In the genomic region with DNA sequence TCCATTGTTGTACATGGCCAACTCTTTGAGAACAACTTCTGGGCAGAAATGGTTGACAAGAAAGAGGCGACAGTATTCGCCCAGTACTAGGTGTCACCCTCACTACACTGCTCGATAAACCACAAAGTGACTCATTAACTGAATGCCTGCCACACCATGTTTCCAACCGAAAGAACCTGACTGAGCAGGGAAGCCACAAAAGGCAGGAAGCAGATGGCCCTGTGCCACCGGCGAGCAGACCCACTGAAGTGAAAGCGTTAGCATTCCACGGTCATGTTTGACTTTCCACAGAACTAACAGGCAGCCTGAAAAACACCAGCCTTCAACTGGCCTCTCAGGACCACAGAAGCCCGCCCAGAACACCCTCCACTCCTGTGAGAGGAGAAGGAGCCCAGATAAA, we compare ENCODE assay signal across 11 mouse cellular contexts. TPM values are rescaled to one million over a fixed set of nuclear protein-coding genes. Genes with fewer than 3 reads are reported as not detected.
DNase-seq lines count a peak whose midpoint lies in the region; ATAC-seq and TF ChIP-seq lines count a peak whose summit lies in the region.
"Had no signal": no experiment of that assay in that cellular context is flagged by ENCODE, and none has a peak within 500 bp of the region (broad histone marks: within the 10 kb centered on the region; RNA-seq: fewer than 3 reads in every experiment).

No protein-coding gene starts in this region.

- H3K4me2 ChIP-seq in lung, embryonic 15.5 days: no peak overlapping the region
- H3K4me2 ChIP-seq in stomach, embryonic 16.5 days (ENCODE audit: low read depth, low read length): no peak overlapping the region
- H3K4me2 ChIP-seq in midbrain, embryonic 14.5 days (ENCODE audit: low read length): no peak overlapping the region
- H3K4me2 ChIP-seq: heart, embryonic 11.5 days had no signal

- no peak for ATAC-seq in lung, embryonic 15.5 days (ENCODE audit: borderline replicate concordance, extremely low read depth, low FRiP score, low TSS enrichment)
- ATAC-seq in stomach, embryonic 16.5 days (ENCODE audit: insufficient read depth, low FRiP score): no peak
- no peak for ATAC-seq in midbrain, embryonic 14.5 days (ENCODE audit: low FRiP score, low TSS enrichment)

- H3K27ac ChIP-seq in thymus, adult 2 months (ENCODE audit: control insufficient read depth, insufficient read depth, low read length): peak overlapping the region; percentile 55; the same call in 1 of the 2 replicates
- H3K27ac ChIP-seq in lung, embryonic 15.5 days: peak overlapping the region; percentile 76
- peak overlapping the region; percentile 86 for H3K27ac ChIP-seq in stomach, embryonic 16.5 days (ENCODE audit: low read length)
- no peak overlapping the region for H3K27ac ChIP-seq in midbrain, embryonic 14.5 days (replicated peaks; ENCODE audit: low read depth, low read length)
- no peak overlapping the region for H3K27ac ChIP-seq in cerebellum, adult 2 months (ENCODE audit: insufficient read depth, low read length)

- no peak for TF ChIP-seq POLR2A in thymus, adult 2 months (IDR thresholded peaks at IDR 0.05; ENCODE audit: control insufficient read depth, extremely low read depth, insufficient read depth, low read length, poor library complexity)
- no peak for TF ChIP-seq POLR2A in cerebellum, adult 2 months (IDR thresholded peaks at IDR 0.05; ENCODE audit: borderline replicate concordance, insufficient read depth, low read length)

- WGBS in thymus, adult 2 months: 5% methylated on average over 9 of the region's 9 CpGs
- 61% methylated on average over 9 of the region's 9 CpGs for WGBS in lung, embryonic 15.5 days
- WGBS in stomach, embryonic 16.5 days: 60% methylated on average over 9 of the region's 9 CpGs
- WGBS in midbrain, embryonic 14.5 days: 90% methylated on average over 9 of the region's 9 CpGs
- WGBS in cerebellum, adult 2 months: 43% methylated on average over 9 of the region's 9 CpGs

- H3K4me3 ChIP-seq in thymus, adult 2 months (ENCODE audit: control insufficient read depth, insufficient read depth, low read length): no peak overlapping the region
- H3K4me3 ChIP-seq in lung, embryonic 15.5 days: no peak overlapping the region
- H3K4me3 ChIP-seq in stomach, embryonic 16.5 days (replicated peaks; ENCODE audit: low read length): no peak overlapping the region
- H3K4me3 ChIP-seq in midbrain, embryonic 14.5 days (replicated peaks; ENCODE audit: low read depth, low read length): no peak overlapping the region
- H3K4me3 ChIP-seq in cerebellum, adult 2 months (replicated peaks; ENCODE audit: insufficient read depth, low read depth, low read length): no peak overlapping the region
- H3K4me3 ChIP-seq: erythroblast, embryonic 14.5 days had no signal

- DNase-seq in thymus, adult 2 months: no peak
- no peak for DNase-seq in thymus, postnatal 4 days
- DNase-seq in induced T-regulatory cell, adult 2 months (ENCODE audit: low read depth): peak; percentile 86
- DNase-seq in midbrain, embryonic 14.5 days: no peak
- DNase-seq in layer of hippocampus, adult 18-20 months (ENCODE audit: low spot score in 2 of 2): no peak
- DNase-seq in cerebellum, adult 2 months: no peak

- TF ChIP-seq CTCF in thymus, adult 2 months (IDR thresholded peaks at IDR 0.05; ENCODE audit: borderline replicate concordance, control insufficient read depth, extremely low read depth, insufficient read depth, low read length, poor library complexity): no peak
- no peak for TF ChIP-seq CTCF in cerebellum, adult 2 months (IDR thresholded peaks at IDR 0.05; ENCODE audit: borderline replicate concordance, insufficient read depth, low read depth, low read length)

- peaks cover 42% of the 10 kb centered on the region for H3K4me1 ChIP-seq in thymus, adult 2 months (replicated peaks; ENCODE audit: control insufficient read depth, insufficient read depth, low read length)
- H3K4me1 ChIP-seq in lung, embryonic 15.5 days: peaks cover 14% of the 10 kb centered on the region
- H3K4me1 ChIP-seq in stomach, embryonic 16.5 days (ENCODE audit: control insufficient read depth, insufficient read depth, low read length): peaks cover 5% of the 10 kb centered on the region; the same call in 1 of the 2 replicates
- H3K4me1 ChIP-seq in midbrain, embryonic 14.5 days (ENCODE audit: control insufficient read depth, insufficient read depth, low read length): no peaks in the 10 kb centered on the region
- H3K4me1 ChIP-seq in cerebellum, adult 2 months (ENCODE audit: control insufficient read depth, insufficient read depth, low read length): no peaks in the 10 kb centered on the region; the same call in 1 of the 2 replicates

- no peaks in the 10 kb centered on the region for H3K27me3 ChIP-seq in thymus, adult 2 months (ENCODE audit: control insufficient read depth, insufficient read depth, low read length)
- no peaks in the 10 kb centered on the region for H3K27me3 ChIP-seq in lung, embryonic 15.5 days
- no peaks in the 10 kb centered on the region for H3K27me3 ChIP-seq in stomach, embryonic 16.5 days (ENCODE audit: control insufficient read depth, insufficient read depth, low read length)
- H3K27me3 ChIP-seq in midbrain, embryonic 14.5 days (ENCODE audit: control insufficient read depth, insufficient read depth, low read length): no peaks in the 10 kb centered on the region
- H3K27me3 ChIP-seq in cerebellum, adult 2 months (ENCODE audit: control insufficient read depth, insufficient read depth, low read length): no peaks in the 10 kb centered on the region

- H3K36me3 ChIP-seq in thymus, adult 2 months (ENCODE audit: control insufficient read depth, insufficient read depth, low read length): peaks cover 43% of the 10 kb centered on the region
- H3K36me3 ChIP-seq in lung, embryonic 15.5 days: peaks cover 85% of the 10 kb centered on the region
- H3K36me3 ChIP-seq in stomach, embryonic 16.5 days (ENCODE audit: control insufficient read depth, insufficient read depth, low read length): peaks cover 48% of the 10 kb centered on the region
- H3K36me3 ChIP-seq in midbrain, embryonic 14.5 days (ENCODE audit: control insufficient read depth, insufficient read depth, low read length): peaks cover 87% of the 10 kb centered on the region

- H3K9ac ChIP-seq in lung, embryonic 15.5 days: no peak overlapping the region
- no peak overlapping the region; the same call in 1 of the 2 replicates for H3K9ac ChIP-seq in stomach, embryonic 16.5 days (ENCODE audit: low read length)
- no peak overlapping the region for H3K9ac ChIP-seq in midbrain, embryonic 14.5 days (replicated peaks; ENCODE audit: low read length)

- H3K9me3 ChIP-seq in lung, embryonic 15.5 days: no peaks in the 10 kb centered on the region
- H3K9me3 ChIP-seq in stomach, embryonic 16.5 days (replicated peaks; ENCODE audit: control insufficient read depth, low read length): no peaks in the 10 kb centered on the region
- no peaks in the 10 kb centered on the region for H3K9me3 ChIP-seq in midbrain, embryonic 14.5 days (ENCODE audit: control insufficient read depth, low read length)

RNA-seq across cellular contexts. Expression of a gene that starts 16.8 kb away (rescaled TPM):
- 3.2 and 3.7 TPM in 2 replicates for polyA plus RNA-seq in thymus, adult 2 months (2012; rRNA removed)
- 5.8 and 6.4 TPM in 2 replicates for polyA plus RNA-seq in lung, embryonic 15.5 days (2015; fragmentation: Nextera tagmentation; extraction: Ambion mirVana)
- polyA plus RNA-seq in stomach, embryonic 16.5 days (2015; fragmentation: Nextera tagmentation; extraction: Ambion mirVana): 19.2 and 23.5 TPM in 2 replicates
- polyA plus RNA-seq in midbrain, embryonic 14.5 days (2014; fragmentation: Nextera tagmentation; extraction: Ambion mirVana): 0.36 and 0.43 TPM in 2 replicates
- total RNA-seq in layer of hippocampus, adult 18-20 months (2021): under 1 TPM; 0.61 to 0.74 TPM
- 1.2 and 1.6 TPM in 2 replicates for polyA plus RNA-seq in cerebellum, adult 2 months (2012; rRNA removed)

RNA-seq across cellular contexts. Expression of a gene that starts 19.4 kb away (rescaled TPM):
- 69.1 and 72.0 TPM in 2 replicates for polyA plus RNA-seq in thymus, adult 2 months (2012; rRNA removed)
- polyA plus RNA-seq in lung, embryonic 15.5 days (2015; fragmentation: Nextera tagmentation; extraction: Ambion mirVana): 89.8 and 95.4 TPM in 2 replicates
- 85.5 and 89.4 TPM in 2 replicates for polyA plus RNA-seq in stomach, embryonic 16.5 days (2015; fragmentation: Nextera tagmentation; extraction: Ambion mirVana)
- polyA plus RNA-seq in midbrain, embryonic 14.5 days (2014; fragmentation: Nextera tagmentation; extraction: Ambion mirVana): 49.5 and 57.1 TPM in 2 replicates
- 10 to 100 TPM; 69.4 to 71.3 TPM for total RNA-seq in layer of hippocampus, adult 18-20 months (2021)
- polyA plus RNA-seq in cerebellum, adult 2 months (2012; rRNA removed): 76.4 and 79.2 TPM in 2 replicates

RNA-seq across cellular contexts. Expression of a gene that starts 26.1 kb away (rescaled TPM):
- 0.59 and 1.1 TPM in 2 replicates for polyA plus RNA-seq in thymus, adult 2 months (2012; rRNA removed)
- 0.07 and 0.24 TPM in 2 replicates for polyA plus RNA-seq in lung, embryonic 15.5 days (2015; fragmentation: Nextera tagmentation; extraction: Ambion mirVana)
- polyA plus RNA-seq in stomach, embryonic 16.5 days (2015; fragmentation: Nextera tagmentation; extraction: Ambion mirVana): 0.26 and 0.45 TPM in 2 replicates
- polyA plus RNA-seq in midbrain, embryonic 14.5 days (2014; fragmentation: Nextera tagmentation; extraction: Ambion mirVana): 0.30 and 0.55 TPM in 2 replicates
- not detected for total RNA-seq in layer of hippocampus, adult 18-20 months (2021)
- polyA plus RNA-seq in cerebellum, adult 2 months (2012; rRNA removed): 0.05 TPM in 1 of 2 replicates, not detected in the other
- total RNA-seq: layer of hippocampus, postnatal 25 days had no signal
- polyA plus RNA-seq: erythroblast, embryonic 14.5 days had no signal

RNA-seq across cellular contexts. Expression of a gene that starts 52.4 kb away (rescaled TPM):
- polyA plus RNA-seq in thymus, adult 2 months (2012; rRNA removed): 50.7 and 51.6 TPM in 2 replicates
- polyA plus RNA-seq in lung, embryonic 15.5 days (2015; fragmentation: Nextera tagmentation; extraction: Ambion mirVana): 58.4 and 63.5 TPM in 2 replicates
- polyA plus RNA-seq in stomach, embryonic 16.5 days (2015; fragmentation: Nextera tagmentation; extraction: Ambion mirVana): 56.8 and 58.4 TPM in 2 replicates
- 122 and 125 TPM in 2 replicates for polyA plus RNA-seq in midbrain, embryonic 14.5 days (2014; fragmentation: Nextera tagmentation; extraction: Ambion mirVana)
- total RNA-seq in layer of hippocampus, adult 18-20 months (2021): 10 to 100 TPM; 69.4 to 85.5 TPM
- polyA plus RNA-seq in cerebellum, adult 2 months (2012; rRNA removed): 104 and 118 TPM in 2 replicates

RNA-seq across cellular contexts. Expression of a gene that starts 55.8 kb away (rescaled TPM):
- 39.2 and 44.2 TPM in 2 replicates for polyA plus RNA-seq in thymus, adult 2 months (2012; rRNA removed)
- 19.6 and 21.2 TPM in 2 replicates for polyA plus RNA-seq in lung, embryonic 15.5 days (2015; fragmentation: Nextera tagmentation; extraction: Ambion mirVana)
- polyA plus RNA-seq in stomach, embryonic 16.5 days (2015; fragmentation: Nextera tagmentation; extraction: Ambion mirVana): 50.8 and 61.0 TPM in 2 replicates
- polyA plus RNA-seq in midbrain, embryonic 14.5 days (2014; fragmentation: Nextera tagmentation; extraction: Ambion mirVana): 50.5 and 68.3 TPM in 2 replicates
- total RNA-seq in layer of hippocampus, adult 18-20 months (2021): 100 to 1,000 TPM; 125 TPM
- polyA plus RNA-seq in cerebellum, adult 2 months (2012; rRNA removed): 107 and 115 TPM in 2 replicates

Comparison
In these comparisons a context has a peak if more than half of its experiments do, and no peak if none do; other contexts are left out.
1. H3K27ac ChIP-seq: peak in thymus, adult 2 months (single experiment), lung, embryonic 15.5 days (single experiment) and stomach, embryonic 16.5 days (single experiment); none in midbrain, embryonic 14.5 days (single experiment) and cerebellum, adult 2 months (single experiment).